Mouse (Mus musculus): ENCODE data around the gene Cd86. TPM values are rescaled to one million over a fixed set of nuclear protein-coding genes. Genes with fewer than 3 reads are reported as not detected.

The Cd86 gene
- polyA plus RNA-seq, 1 experiment, result 14.5 TPM

DNA sequence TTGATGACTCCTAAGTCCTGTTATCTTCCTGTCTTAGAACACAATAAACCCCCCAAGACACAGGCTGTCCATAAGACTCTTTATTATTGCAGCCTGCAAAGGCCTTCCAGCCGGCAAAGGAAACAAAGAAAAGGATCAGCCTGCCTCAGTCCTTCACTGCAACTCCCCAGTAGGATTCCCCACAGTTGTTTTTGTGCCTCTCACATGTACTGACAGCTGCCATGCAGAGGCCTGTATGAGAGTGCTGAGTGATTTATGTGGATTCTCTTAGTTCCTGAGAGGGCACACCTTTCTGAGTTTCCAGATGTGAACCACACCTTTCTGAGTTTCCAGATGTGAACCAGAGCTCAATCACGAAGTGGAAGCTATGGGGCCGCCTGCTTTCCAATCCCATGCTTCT, 83.8 kb downstream of the Cd86 start:
- Histone ChIP-seq H3K4me1 (ENCODE audit: control insufficient read depth, insufficient read depth, low read length) (no peaks in the 10 kb centered on the region), H3K27ac (ENCODE audit: control insufficient read depth, insufficient read depth, low read depth, low read length, poor library complexity) (no peak overlapping the region), H3K4me3 (replicated peaks; ENCODE audit: control insufficient read depth, low read depth, low read length) (no peak overlapping the region)
- TF ChIP-seq CTCF (IDR thresholded peaks at IDR 0.05; ENCODE audit: control insufficient read depth, insufficient read depth, low read length) (no peak), POLR2A (IDR thresholded peaks at IDR 0.05; ENCODE audit: borderline replicate concordance, control insufficient read depth, low read depth, low read length) (no peak)
- 68% methylated on average over 3 of the region's 3 CpGs for WGBS

DNA sequence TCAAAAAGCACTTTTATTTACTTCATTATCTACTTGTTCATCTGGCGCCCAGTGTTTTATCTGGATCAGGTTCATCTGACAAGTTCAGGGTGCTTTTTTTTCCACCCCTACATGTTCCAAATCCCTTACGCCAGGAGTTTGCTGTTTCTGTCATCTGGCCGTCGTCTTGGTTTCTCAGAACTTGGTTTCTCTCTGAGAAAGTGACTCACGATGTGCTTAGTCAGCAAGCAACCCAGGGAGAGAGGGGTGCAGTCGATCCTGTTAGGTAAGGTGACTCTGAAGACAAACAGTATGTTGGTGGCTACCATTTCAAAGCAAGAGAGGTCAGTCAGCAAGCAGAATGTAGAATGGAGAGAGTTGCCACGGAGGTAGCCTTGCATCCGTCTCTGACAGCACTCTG, 93.9 kb downstream of the Cd86 start:
- Histone ChIP-seq H3K4me1 (ENCODE audit: control insufficient read depth, insufficient read depth, low read length) (no peaks in the 10 kb centered on the region), H3K4me3 (replicated peaks; ENCODE audit: control insufficient read depth, low read depth, low read length) (no peak overlapping the region), H3K27ac (ENCODE audit: control insufficient read depth, insufficient read depth, low read depth, low read length, poor library complexity) (no peak overlapping the region)
- no peak for TF ChIP-seq POLR2A (IDR thresholded peaks at IDR 0.05; ENCODE audit: borderline replicate concordance, control insufficient read depth, low read depth, low read length)
- no peak for TF ChIP-seq CTCF (IDR thresholded peaks at IDR 0.05; ENCODE audit: control insufficient read depth, insufficient read depth, low read length)
- WGBS, result 66% methylated on average over 8 of the region's 8 CpGs

DNA sequence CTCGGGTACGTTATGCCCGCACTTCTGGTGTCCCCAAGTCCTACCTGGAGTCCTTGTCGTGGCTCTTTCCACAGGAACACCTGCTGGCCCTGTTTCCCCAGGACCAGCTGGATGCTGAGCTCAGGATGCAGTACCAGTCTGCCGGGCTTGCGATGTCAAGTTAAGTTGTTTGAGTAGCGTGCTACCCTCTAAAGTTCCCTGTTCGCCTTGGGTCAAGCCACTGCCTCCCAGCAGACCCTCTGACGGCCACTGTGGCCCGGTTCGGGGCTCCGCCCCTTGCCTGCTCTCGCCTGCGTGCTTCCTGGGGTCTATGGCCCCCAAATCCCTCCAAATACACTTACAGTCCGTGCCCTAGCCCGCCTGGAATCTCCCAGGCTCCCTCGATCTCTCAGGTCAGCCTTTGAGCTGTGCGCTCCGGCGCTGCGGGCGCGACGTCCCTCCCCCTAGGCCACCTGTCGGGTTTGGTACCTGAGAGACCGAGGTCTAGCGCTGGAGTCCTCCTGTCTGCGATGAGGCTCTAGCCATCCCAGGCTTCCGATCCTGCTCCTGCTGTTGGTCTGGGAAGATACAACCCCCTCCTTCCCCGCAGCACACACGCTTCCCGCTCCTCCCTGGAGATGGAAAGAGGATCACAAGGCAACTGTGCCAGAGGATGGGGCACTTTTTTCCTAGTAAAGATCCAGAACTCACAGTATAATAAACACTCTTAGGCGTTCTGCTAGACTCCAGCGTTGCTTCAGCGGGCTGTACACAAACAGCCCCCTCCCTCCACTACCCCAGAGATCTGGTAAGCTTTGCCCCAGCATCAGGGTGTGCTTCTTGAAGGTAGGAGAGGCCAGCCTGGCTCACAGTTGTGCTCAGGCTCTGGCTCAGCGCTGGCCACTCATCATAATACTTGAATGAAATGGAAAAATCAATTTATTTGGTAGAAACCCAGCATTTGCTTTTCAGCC, 104.2 kb downstream of the Cd86 start, which contains the start of gene Casr:
Gene Casr, minus strand, starts transcription at position 756 of the 953 bp plus-strand sequence.
- H3K27ac ChIP-seq (ENCODE audit: control insufficient read depth, insufficient read depth, low read depth, low read length, poor library complexity), result no peak within 1 kb of the TSS; the same call in 1 of the 2 replicates
- no peak within 1 kb of the TSS for H3K4me3 ChIP-seq (replicated peaks; ENCODE audit: control insufficient read depth, low read depth, low read length)
- 10% methylated on average over 36 of the region's 36 CpGs for WGBS
- no peaks in the 10 kb centered on the region for H3K4me1 ChIP-seq (ENCODE audit: control insufficient read depth, insufficient read depth, low read length)
- TF ChIP-seq CTCF (IDR thresholded peaks at IDR 0.05; ENCODE audit: control insufficient read depth, insufficient read depth, low read length) (no peak), POLR2A (IDR thresholded peaks at IDR 0.05; ENCODE audit: borderline replicate concordance, control insufficient read depth, low read depth, low read length) (no peak)

DNA sequence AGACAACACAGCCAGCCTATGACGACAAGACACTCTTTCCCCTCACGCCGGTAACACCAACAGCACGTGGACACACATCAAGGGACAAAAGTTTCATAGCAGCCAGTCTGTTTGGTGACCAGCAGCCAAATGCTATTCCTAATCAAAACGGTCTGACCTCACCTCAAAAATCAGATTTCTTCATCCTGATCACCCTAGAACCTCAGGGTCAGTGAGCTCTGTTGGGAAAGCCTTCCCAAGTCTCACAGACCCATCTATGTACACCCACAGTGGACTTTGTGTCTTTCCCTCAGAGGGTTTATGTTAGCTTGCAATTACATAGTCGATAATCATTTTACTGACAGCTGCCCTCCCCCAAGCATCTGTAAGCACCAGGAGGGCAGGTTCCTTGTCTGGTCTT, 106.3 kb downstream of the Cd86 start:
- no peak overlapping the region for H3K27ac ChIP-seq (ENCODE audit: control insufficient read depth, insufficient read depth, low read depth, low read length, poor library complexity)
- TF ChIP-seq POLR2A (IDR thresholded peaks at IDR 0.05; ENCODE audit: borderline replicate concordance, control insufficient read depth, low read depth, low read length) (no peak), CTCF (IDR thresholded peaks at IDR 0.05; ENCODE audit: control insufficient read depth, insufficient read depth, low read length) (no peak)
- no peak overlapping the region for H3K4me3 ChIP-seq (replicated peaks; ENCODE audit: control insufficient read depth, low read depth, low read length)
- 80% methylated on average over 6 of the region's 6 CpGs for WGBS
- H3K4me1 ChIP-seq (ENCODE audit: control insufficient read depth, insufficient read depth, low read length), result no peaks in the 10 kb centered on the region

DNA sequence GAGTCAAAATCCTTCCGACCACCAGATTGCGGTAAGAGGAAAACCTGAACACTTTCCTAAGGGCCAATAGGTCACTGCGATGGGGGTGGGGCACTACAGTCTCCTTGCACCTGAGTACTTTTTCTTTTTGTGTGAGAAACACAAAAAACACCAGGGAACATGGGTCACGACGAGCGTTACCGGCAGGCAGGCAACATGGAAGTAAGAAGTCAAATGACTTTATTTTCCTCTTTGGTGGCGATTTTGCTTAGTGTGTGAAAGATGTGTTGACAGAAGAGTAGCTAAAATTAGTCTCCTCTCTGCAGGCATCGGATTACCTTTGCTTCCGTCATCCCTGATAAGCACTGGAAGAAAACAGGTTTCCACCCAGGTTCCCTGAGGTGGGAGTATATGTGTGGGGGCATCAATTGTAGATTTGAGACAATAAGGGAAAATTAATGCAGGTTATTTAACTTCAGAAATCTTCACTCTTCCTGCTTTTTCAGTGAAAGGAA, 110.2 kb downstream of the Cd86 start:
- TF ChIP-seq CTCF (IDR thresholded peaks at IDR 0.05; ENCODE audit: control insufficient read depth, insufficient read depth, low read length) (no peak), POLR2A (IDR thresholded peaks at IDR 0.05; ENCODE audit: borderline replicate concordance, control insufficient read depth, low read depth, low read length) (no peak)
- Histone ChIP-seq H3K27ac (ENCODE audit: control insufficient read depth, insufficient read depth, low read depth, low read length, poor library complexity) (no peak overlapping the region), H3K4me3 (replicated peaks; ENCODE audit: control insufficient read depth, low read depth, low read length) (no peak overlapping the region), H3K4me1 (ENCODE audit: control insufficient read depth, insufficient read depth, low read length) (no peaks in the 10 kb centered on the region)
- WGBS, result 84% methylated on average over 10 of the region's 10 CpGs

Other genes with a start within 250 kb of the Cd86 start
- gene Stfa3, start 210.7 kb downstream of the Cd86 start, polyA plus RNA-seq (2011; ENCODE audit: insufficient read depth, insufficient read length, low replicate concordance, missing spikeins), result 10.8 TPM in 1 of 2 replicates, not detected in the other
- not detected in 2 replicates for gene Casr, start 103.9 kb downstream of the Cd86 start, polyA plus RNA-seq (2011; ENCODE audit: insufficient read depth, insufficient read length, low replicate concordance, missing spikeins)
- 0.45 and 1.5 TPM in 2 replicates for gene Ildr1, start 27.9 kb upstream of the Cd86 start, polyA plus RNA-seq (2011; ENCODE audit: insufficient read depth, insufficient read length, low replicate concordance, missing spikeins)
- gene Slc15a2, start 118.9 kb upstream of the Cd86 start, polyA plus RNA-seq (2011; ENCODE audit: insufficient read depth, insufficient read length, low replicate concordance, missing spikeins), result 6.7 and 12.6 TPM in 2 replicates
- gene Iqcb1, start 162.3 kb upstream of the Cd86 start, polyA plus RNA-seq (2011; ENCODE audit: insufficient read depth, insufficient read length, low replicate concordance, missing spikeins), result 16.7 and 20.4 TPM in 2 replicates
- 3.5 and 9.2 TPM in 2 replicates for gene Eaf2, start 208.9 kb upstream of the Cd86 start, polyA plus RNA-seq (2011; ENCODE audit: insufficient read depth, insufficient read length, low replicate concordance, missing spikeins)
- gene Golgb1, start 209.1 kb upstream of the Cd86 start, polyA plus RNA-seq (2011; ENCODE audit: insufficient read depth, insufficient read length, low replicate concordance, missing spikeins), result 10.4 and 14.5 TPM in 2 replicates

Measured in bone marrow, adult 2 months (tissue).